Mouse (Mus musculus): ENCODE results near the gene M1ap.

Gene M1ap

GRCm38 (mm10) chr6:83033249-83034185 is 86.8 kb downstream of the M1ap start, which contains the start of the genes Dok1 and Loxl3:
Dok1 (minus strand) TSS chr6:83033471.
Loxl3 (plus strand) TSS chr6:83034173.
- peak; percentile 84 for DNase-seq (ENCODE audit: low read depth, low spot score)

GRCm38 (mm10) chr6:83034463-83035055 is 87.9 kb downstream of the M1ap start:
- DNase-seq (ENCODE audit: low read depth, low spot score): no peak

- no peak for DNase-seq (ENCODE audit: low read depth, low spot score)
These were observed 90.5 kb downstream of the M1ap start for GRCm38 (mm10) chr6:83037188-83037587.

GRCm38 (mm10) chr6:83038496-83039012 is 91.9 kb downstream of the M1ap start:
- DNase-seq (ENCODE audit: low read depth, low spot score): peak; percentile 93

GRCm38 (mm10) chr6:83040601-83041000 is 93.9 kb downstream of the M1ap start:
- no peak for DNase-seq (ENCODE audit: low read depth, low spot score)

GRCm38 (mm10) chr6:83043561-83043960 is 96.9 kb downstream of the M1ap start:
- no peak for DNase-seq (ENCODE audit: low read depth, low spot score)

GRCm38 (mm10) chr6:83043993-83044392 is 97.3 kb downstream of the M1ap start:
- no peak for DNase-seq (ENCODE audit: low read depth, low spot score)

- DNase-seq (ENCODE audit: low read depth, low spot score): no peak
These were observed 98.0 kb downstream of the M1ap start for GRCm38 (mm10) chr6:83044742-83045141.

GRCm38 (mm10) chr6:83049367-83049766 is 102.7 kb downstream of the M1ap start:
- no peak for DNase-seq (ENCODE audit: low read depth, low spot score)

- peak; percentile 71 for DNase-seq (ENCODE audit: low read depth, low spot score)
These were observed 106.6 kb downstream of the M1ap start for GRCm38 (mm10) chr6:83053136-83053960.

GRCm38 (mm10) chr6:83054074-83054851 is 107.6 kb downstream of the M1ap start, which contains the start of gene Aup1:
Aup1 (plus strand) TSS chr6:83054521.
- peak; percentile 99 for DNase-seq (ENCODE audit: low read depth, low spot score)

GRCm38 (mm10) chr6:83054871-83055431 is 108.2 kb downstream of the M1ap start, which contains the start of gene Htra2:
Htra2 (minus strand) TSS chr6:83055273.
- peak; percentile 58 for DNase-seq (ENCODE audit: low read depth, low spot score)

- DNase-seq (ENCODE audit: low read depth, low spot score): peak; percentile 35
These were observed 111.1 kb downstream of the M1ap start, which contains the start of gene Dqx1 for GRCm38 (mm10) chr6:83057790-83058189. Dqx1 (plus strand) TSS chr6:83057844.

GRCm38 (mm10) chr6:83058725-83059124 is 112.0 kb downstream of the M1ap start:
- DNase-seq (ENCODE audit: low read depth, low spot score): no peak

GRCm38 (mm10) chr6:83065995-83066394 is 119.3 kb downstream of the M1ap start:
- DNase-seq (ENCODE audit: low read depth, low spot score): peak; percentile 45

GRCm38 (mm10) chr6:83066441-83066840 is 119.7 kb downstream of the M1ap start:
- no peak for DNase-seq (ENCODE audit: low read depth, low spot score)

- no peak for DNase-seq (ENCODE audit: low read depth, low spot score)
These were observed 121.5 kb downstream of the M1ap start for GRCm38 (mm10) chr6:83068221-83068620.

- DNase-seq (ENCODE audit: low read depth, low spot score): peak; percentile 26
These were observed 122.2 kb downstream of the M1ap start for GRCm38 (mm10) chr6:83068706-83069487.

- peak; percentile 27 for DNase-seq (ENCODE audit: low read depth, low spot score)
These were observed 123.0 kb downstream of the M1ap start for GRCm38 (mm10) chr6:83069488-83070246.

Measured in CD4-positive, CD25-positive, alpha-beta regulatory T cell, adult 2 months (primary cell).